Mouse (Mus musculus) urinary bladder, postnatal 36 days (tissue): ENCODE measurements around the gene Ngp.
"Not testable (repeated sequence)": the region's sequence is repeated elsewhere in the genome, so short reads cannot be mapped to it uniquely, and the experiment has no call there.

Experiments
- DNase-seq, 2 experiments: peaks; one replicate each; pipeline ENCODE4 v3.0.0; 2022; ENCODE audit warnings: low spot score in 2 of 2, mixed read lengths in 1 of 2

The Ngp gene

DNA sequence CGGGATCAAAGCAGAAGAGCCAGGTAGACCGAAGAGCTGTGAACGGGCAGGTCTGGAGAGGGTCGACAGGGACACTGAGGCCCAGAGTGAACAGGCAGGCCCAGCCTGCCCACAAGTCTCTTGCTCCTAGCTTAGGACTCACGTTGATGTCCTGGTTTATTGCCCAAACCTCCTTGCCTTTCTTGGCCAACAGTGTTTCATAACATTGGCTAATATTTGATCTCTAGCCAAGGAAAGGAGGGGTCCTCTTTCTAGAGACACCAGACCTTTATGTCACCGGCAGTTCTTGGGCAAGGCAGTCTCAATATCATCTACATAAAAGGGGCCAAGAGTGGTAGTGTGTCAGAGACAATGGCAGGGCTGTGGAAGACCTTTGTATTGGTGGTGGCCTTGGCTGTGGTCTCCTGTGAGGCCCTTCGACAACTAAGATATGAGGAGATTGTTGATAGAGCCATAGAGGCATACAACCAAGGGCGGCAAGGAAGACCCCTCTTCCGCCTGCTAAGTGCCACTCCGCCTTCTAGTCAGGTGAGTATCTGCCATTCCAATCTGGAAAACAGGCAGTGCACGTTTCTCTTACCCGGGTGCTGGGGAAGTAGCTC lies at the start of gene Ngp:
Gene Ngp (plus strand): TSS at position 237 of the 602 bp plus-strand sequence.
- DNase-seq: no peak

DNA sequence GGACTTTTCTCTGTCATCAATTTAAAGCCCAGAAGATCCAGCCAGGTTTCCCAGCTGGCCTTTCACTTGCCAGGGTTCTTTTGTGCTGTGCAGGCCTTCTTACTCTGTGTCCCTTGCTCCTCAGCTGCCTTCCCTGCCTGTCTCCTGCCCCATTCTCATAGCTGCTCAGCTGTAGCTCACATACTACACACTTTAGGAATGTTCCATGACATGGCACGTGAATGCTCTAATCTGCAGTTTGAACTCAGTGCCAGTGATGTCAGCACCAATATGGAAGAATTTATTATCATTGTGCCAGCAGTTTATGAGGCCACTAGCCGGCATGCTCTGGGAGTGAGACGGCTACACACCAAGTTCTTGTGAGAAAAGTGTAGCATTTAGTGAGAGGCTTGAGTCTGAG lies 49.7 kb upstream of the Ngp start:
- no peak for DNase-seq

DNA sequence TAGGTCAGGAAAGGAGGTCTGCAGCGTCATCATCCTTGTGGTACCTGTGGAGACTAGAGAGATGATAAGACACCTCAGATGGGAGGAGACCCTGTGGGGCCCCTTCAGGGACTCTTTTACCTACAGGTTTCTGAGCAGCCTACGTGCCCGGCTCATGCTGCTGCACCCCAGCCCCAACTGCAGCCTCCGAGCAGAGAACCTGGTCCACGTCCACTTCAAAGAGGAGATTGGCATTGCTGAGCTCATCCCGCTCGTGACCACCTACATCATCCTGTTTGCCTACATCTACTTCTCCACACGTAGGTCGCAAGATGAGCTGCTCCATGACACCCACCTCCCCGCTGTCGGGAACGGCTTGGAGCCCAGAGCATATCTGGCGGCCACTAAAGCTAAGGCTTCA lies 45.7 kb upstream of the Ngp start:
- no peak for DNase-seq

DNA sequence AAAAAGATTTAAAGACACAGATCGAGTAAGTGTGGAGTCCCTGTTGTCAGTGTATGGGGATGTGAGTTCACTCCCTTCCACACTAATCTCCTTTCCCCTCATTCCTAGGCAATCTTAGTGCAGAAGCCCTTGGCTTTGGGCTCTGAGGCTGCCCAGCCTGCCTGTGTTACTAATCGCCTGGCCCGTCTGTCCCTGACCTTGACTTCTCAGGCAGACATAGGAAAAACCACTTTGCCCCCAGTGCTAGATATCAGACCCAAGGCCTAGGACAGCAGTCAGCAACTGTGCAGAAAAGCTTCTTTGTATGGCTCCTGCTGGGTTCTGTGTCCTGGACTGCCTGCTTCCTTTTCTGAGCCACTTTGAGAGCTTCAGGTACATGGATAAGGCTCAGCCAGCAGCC lies 43.9 kb upstream of the Ngp start:
- no peak for DNase-seq

DNA sequence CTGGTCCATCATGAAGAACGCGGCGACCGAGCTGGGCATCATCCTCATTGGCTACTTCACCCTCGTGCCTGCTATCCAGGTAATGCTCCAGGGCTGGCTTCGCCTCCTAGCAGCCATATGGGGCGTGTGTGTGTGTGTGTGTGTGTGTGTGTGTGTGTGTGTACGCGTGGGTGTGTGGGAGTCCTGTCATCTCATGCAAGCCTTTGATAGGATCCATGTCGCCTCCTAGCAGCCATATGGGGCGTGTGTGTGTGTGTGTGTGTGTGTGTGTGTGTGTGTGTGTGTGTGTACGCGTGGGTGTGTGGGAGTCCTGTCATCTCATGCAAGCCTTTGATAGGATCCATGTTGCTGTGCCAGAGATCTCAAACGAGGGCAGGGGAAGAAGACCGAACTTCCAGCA lies 41.9 kb upstream of the Ngp start:
- DNase-seq: not testable (repeated sequence)

DNA sequence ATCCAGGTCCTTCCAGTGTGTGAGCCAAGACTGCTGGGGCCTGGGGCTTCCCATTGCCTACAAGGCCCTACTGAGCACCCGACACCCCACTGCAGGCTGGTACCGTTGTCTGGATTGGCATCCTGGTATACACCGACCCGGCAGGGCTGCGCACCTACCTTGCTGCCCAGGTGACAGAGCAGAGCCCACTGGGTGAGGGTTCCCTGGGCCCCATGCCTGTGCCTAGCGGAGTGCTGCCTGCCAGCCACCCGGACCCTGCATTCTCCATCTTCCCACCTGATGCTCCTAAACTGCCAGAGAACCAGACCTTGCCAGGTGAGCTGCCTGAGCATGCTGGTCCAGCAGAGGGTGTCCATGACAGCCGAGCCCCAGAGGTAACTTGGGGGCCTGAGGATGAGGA lies 40.2 kb upstream of the Ngp start:
- no peak for DNase-seq

DNA sequence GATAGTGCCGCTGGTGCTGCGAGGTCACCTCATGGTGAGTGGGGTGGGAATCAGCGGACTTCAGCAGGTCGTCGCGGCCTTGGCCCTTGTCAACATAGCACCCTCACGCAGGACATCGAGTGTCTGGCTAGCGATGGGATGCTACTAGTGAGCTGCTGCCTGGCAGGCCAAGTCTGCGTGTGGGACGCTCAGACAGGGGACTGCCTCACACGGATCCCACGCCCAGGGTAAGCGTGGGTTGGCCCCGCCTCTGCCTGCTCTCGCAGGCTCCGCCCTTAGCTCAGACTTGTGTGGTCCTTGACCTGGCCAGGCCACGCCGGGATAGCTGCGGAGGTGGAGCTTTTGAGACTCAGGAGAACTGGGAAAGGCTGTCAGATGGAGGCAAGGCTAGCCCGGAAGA lies 38.9 kb upstream of the Ngp start:
- DNase-seq: no peak

DNA sequence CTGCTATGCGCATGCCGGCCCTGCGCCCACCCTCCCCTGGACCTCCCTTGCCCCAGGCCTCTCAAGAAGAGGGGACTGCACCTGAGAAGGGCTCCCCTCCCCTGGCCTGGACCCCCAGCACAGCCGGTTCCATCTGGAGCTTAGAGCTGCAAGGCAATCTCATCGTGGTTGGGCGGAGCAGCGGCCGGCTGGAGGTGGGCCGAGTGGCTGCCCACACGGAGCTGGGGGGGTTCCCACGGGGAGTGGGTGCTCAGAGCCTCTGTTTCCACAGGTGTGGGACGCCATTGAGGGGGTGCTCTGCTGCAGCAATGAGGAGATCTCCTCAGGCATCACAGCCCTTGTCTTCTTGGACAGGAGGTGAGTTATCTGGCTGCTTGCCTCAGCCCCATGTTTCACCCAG lies 38.3 kb upstream of the Ngp start:
- DNase-seq: no peak

DNA sequence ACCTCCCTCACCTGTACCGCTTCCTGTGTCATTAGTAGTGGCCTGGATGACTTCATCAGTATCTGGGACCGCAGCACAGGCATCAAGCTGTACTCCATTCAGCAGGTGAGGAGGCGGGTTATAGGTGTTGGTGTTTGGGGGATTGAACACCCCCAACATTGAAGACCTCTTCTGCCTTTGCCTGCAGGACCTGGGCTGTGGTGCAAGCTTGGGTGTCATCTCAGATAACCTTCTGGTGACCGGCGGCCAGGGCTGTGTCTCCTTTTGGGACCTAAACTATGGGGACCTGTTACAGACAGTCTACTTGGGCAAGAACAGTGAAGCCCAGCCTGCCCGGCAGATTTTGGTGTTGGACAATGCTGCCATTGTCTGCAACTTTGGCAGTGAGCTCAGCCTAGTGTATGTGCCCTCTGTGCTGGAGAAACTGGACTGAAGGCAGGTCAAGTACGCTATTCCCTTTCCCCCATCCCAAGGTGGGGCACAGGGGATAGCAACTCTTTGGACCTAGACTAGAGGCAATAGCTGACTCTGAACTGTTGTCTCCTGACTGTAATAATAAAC lies 35.1 kb upstream of the Ngp start:
- no peak for DNase-seq

DNA sequence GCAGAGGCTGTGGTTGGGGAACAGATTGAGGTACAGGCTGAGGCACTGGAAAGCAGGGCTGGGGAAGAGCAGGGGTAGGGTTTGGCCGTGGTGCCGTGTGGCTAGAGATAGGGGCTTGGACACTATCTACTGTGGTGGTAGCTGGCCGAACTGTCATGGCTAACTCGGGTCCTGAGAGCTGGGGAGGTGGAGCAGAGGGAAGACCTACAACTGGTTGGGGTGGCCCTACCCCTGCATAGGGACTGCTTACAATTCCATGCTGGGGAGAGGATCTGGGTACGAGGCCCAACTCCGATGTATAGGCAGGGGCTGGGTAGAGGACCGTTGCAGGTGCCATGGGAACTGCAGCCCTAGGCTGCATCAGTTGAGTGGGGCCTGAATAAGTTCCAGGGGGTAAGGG lies 31.5 kb upstream of the Ngp start:
- no peak for DNase-seq

DNA sequence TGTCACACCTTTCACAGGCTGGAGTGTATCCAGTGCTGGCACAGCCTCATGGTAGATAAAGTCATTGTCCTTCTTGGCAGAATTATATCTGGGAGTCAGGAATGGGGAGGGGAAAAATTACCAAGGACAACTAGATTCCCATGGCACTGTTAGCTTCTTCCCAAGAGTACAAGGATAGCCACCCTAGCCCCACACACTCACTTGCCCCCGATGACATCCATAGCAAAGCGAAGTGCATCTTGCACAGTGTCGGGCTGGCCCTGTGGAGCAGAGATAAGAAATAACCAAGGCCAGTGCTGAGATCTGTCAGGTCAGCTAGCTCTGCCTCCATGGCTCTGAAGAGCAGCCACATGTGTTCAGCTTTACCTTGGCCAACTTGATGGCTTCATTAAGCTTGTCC lies 28.7 kb upstream of the Ngp start:
- no peak for DNase-seq

DNA sequence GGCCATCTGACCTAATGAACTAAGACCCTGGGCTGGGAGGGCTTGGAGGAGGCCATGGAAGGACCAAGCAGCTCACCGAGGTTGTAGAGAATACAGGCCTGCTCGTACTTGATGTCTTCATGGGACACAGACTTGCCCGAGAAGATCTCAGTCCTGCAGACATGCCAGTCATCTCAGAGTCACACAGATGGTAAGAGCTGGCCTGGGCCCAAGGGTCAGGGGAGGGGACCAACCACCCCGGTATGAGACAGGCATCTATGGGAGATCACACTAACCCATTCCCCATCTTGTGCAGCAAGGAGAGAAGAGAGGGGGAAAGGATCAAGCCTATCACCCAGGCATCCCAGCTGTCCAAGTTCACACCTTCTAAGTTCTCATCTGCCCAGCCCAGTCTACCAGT lies 26.3 kb upstream of the Ngp start:
- DNase-seq: no peak

DNA sequence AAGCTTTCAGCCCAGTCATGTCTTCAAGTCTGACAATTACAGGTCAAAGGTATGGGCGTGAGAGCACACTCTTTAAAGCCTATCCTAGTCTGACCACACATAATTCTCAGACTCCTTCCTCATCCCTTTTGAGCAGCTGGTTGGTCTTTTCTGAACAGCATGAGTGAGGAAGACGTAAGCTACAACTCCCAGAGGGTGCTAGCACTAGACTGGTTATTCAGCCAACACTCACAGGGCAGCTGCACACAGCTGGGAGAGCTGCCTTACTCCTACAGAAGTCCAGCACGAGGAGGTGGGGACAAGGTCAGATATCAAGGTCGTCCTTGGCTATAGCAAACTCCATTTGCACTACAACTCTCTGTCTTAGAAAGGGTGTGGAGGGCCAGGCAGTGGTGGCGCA lies 18.9 kb upstream of the Ngp start:
- DNase-seq: no peak

DNA sequence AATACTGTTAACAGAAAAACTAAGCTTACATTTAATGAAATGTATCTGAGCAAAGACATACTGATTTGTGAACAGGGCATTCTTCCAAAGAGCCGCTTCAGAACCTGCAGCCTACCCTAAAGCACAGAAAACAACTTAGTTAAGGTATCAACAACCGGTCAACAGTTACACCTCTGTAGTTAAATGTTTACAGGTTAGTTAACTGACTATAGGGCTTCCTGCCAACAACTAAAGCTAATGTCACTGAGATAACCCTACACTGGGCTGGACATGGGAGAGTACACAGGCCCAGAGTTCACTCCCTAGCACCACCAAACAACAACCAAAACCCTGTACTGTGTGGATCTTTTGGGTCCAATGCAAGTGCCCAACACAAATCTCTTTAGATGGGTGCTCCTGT lies 16.8 kb upstream of the Ngp start:
- DNase-seq: no peak

DNA sequence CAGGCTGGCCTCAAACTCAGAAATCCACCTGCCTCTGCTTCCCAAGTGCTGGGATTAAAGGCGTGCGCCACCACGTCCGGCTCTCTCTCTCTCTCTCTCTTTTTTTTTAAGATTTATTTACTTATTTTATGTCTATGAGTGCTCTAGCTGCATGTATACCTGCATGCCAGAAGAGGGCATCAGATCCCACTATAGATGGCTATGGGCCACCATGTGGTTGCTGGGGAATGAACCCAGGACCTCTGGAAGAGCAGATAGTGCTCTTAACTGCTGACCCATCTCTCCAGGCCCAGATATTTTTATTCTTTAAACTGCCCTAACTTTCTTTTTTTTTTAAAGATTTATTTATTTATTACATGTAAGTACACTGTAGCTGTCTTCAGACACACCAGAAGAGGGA lies 16.3 kb upstream of the Ngp start:
- not testable (repeated sequence) for DNase-seq

DNA sequence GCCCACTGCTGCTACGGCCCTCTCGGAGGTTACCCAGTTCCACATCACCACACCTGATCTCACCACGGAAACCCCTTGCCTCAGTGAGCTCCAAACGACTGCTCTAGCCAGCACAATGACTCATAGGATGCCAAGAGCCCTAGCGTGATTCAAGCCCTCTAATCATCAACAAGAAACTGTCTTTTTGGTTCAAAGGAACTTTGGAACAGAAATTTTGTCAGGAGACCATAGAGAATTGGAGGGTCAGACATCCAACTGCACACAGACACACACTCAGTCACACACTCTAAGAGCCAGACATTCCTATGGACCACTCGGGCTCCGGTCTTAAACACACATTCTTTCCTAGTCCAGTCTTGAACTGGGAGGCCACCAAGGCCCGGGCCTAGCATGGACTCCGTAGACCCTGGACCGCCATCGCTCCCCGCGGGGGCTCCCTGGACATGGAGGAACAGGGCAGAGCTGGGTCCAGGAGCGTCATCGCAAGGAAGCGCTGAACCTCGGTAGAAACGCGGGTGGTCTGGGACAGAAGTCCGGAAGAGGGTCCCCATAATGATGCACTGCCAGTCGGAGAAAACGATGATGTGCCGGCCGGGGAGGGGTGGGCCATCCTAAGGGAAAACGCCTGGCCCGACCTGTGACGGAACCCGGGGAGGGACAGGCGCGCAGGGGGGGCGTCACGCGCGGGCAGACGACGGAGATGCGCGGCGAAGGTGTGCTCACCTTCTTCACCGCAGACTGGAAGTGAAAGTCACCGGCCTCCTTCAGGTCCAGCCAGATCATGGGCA lies 12.0 kb upstream of the Ngp start:
- peak in 1 of 2 experiments; percentile 18 for DNase-seq

DNA sequence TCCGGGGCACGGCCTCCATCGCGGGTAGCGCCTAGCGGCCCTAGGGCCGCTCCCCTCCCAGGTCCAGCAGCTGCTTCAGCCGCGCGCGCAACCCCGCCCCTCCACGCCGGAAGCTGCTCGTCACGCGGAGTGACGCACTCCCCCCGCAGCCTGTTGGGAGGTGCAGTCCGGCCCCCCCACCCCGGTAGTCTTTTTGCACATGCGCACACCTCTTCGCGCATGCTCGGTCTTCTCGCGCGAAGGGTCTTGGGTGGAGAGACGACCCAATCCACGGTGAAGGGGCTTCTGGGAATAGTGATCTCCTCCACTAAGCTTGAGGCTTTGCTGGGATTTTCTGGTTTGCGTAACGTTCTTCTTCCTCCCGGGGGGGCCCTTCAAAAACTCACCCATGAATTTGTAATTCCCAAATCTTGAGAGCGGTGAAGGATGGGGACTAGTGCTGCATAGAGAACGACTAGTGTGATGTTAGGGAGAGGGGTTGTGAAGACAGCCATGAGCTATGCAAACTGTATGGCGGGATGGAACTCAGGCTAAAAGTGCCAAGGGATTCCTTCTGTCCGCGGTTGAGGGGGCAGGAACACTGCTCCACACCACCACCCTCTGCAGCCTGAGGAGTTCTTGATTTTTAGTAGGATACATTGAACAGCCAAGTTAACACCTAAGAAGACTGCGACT lies 11.3 kb upstream of the Ngp start, which contains the start of gene Ptpn23:
Gene Ptpn23 (minus strand): TSS at position 115 of the 675 bp plus-strand sequence.
- DNase-seq: peak; percentile 88 to 95

DNA sequence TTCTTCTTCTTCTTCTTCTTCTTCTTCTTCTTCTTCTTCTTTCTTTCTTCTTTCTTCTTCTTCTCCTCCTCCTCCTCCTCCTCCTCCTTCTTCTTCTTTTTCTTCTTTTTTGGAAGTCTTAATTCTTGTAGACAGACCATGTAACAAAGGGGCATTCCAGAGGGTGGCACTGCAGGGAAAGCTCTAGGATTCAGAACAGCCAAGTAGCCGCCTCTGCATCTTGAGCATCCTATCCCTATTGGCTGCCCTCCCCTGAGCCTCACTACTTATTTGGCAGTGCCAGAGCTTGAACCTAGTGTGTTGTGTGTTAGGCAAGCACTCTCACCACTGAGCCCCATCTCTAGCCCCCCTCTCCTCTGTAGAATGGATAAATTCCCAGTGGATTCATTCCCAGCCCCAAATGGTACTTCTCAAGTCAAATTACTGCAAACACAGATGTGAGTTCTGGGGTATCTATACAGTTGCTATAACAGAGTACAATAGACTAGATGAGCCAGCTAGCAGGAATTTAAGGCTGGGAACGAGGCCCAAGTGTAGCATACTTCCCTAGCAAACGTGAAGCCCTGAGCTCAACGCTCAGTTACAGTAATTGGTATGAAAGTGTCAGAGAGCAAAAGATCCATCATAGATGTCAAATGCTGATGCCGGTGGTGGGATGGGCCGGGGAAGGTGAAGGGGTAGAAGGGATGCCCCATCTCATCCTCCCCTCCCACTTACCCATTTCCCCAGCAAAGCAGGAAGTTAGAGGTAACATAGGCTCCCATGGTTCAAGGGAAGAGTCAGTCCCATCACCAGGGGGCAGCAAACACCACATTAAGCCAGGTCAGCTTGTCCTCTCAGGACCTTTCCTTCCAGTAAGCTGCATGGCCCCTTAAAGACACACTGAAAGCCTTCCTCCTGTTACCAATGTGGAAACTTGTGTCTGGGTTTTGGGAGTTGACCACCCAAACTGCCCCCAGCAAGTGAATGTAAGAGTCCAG lies 8.3 kb upstream of the Ngp start:
- DNase-seq: peak; percentile 75 to 83

DNA sequence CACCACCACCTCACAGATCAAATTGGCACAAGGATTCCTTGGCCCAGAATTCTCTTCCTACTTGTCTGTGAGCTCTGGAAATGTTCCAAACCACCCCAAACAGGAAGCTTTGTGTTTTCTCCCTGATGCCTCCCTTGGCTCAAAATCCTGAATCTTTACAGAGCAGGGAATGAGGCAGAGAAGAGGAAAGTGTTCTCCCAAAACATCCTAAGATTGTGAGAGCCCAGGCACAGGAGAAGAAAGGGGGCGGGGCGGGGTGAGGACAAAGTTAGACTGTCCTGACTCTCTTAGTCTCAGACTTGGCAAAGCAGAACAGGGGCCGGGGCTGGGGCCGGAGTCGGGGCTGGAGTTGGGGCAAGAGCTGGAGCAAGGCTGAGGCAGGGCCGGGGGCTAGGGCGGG lies 6.6 kb upstream of the Ngp start:
- no peak for DNase-seq

DNA sequence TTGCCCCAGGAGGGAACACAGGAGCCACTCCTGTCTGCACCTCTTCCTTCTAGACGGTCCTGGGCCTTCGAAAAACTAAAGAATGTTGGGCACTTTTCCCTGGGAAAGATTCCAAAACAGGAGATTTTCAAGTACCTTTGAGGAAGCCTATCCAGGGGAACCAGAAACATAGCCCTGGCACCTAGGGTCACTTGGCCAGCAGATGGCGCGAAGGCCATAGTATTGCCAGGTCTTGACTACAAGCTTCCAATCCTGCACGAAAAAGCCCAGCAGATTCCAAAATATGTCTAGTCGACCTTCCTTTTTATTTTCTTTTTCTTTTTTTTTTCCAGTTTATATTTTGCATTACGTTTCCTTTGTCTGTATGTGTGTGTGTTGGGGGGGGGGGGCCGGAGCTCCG lies 5.8 kb upstream of the Ngp start:
- DNase-seq: peak in 1 of 2 experiments; percentile 31

DNA sequence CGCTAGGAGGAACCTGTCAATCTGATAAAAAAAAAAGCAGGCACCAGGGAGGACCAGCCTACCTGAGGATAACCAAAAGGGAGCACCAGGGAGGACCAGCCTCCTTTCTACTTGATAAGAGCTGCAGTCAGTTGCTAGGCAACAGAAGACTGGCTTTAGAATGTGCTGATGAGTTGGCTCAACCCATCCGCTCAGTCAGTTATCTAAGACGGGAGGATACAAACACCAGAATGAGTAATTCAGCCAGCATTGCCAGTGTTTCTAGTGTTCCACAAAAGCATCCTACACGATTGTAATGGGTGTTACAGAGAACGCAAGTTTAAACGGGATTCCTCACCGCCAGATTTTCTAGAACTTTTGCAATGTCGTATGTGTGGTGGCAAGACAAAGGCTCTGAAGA lies 11.7 kb downstream of the Ngp start:
- DNase-seq: no peak
